Mouse (Mus musculus) activated CD4-positive, CD25-positive, alpha-beta regulatory T cell (primary cell): ENCODE measurements around the gene Selenop. TPM values are rescaled to one million over a fixed set of nuclear protein-coding genes. Genes with fewer than 3 reads are reported as not detected.

ENCODE experiments used
- polyA plus RNA-seq, 2 experiments: library from polyadenylated mRNA; unstranded; fragments of 100-300 nt; shearing (Covaris generic); gene quantifications; one replicate each; pipeline ENCODE4 v1.2.1; 2017

Gene Selenop
- polyA plus RNA-seq, result 100 to 1,000 TPM; 172 to 226 TPM

DNA sequence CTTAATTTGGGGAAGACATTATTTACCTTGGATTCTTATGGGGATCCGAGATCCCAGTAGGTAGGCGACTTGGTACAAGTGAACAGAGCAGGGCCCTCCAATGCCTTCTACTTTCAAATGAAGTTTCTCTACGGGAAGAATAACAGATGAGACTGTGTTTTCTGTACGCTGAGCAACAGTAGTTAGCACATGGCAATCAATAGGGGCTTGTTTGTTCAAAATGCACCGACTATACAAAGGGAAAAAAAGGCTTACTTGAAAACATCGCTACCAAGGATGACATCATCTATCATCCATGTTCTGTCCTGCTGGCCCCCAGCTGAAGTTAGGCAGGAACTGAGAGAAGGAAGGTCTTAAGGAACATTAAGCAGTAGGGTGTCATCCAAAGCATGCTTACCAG is at the start of gene Selenop:
TSS of gene Selenop (plus strand) at position 301 of the 400 bp plus-strand sequence.

DNA sequence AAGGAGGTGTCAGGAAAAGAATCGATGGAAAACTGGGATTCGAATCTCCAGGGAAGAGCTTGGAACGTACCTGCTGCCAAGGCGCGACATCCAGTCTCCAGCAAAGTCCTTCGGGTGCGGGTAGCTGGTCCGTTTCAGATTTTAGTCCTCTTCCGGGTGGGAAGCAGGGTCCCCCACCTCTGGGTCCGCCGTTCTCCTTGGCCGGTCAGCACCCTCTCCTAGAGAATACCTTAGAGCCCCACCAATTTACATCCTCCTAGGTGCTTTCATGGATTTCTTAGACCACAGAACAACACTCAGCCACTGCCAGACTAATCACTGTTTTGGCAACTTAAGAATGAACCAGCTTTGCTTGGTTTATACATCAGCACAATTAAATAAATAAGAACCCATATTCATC is 35.1 kb downstream of the Selenop start, which contains the start of gene Ccdc152:
TSS of gene Ccdc152 (minus strand) at position 101 of the 400 bp plus-strand sequence.

Other genes starting within 250 kb of the Selenop start
- gene Ccdc152, start 35.0 kb downstream of the Selenop start, polyA plus RNA-seq, result under 1 TPM; 0.13 to 0.84 TPM